Mouse (Mus musculus): ENCODE measurements around the gene Scn4a. TPM values are rescaled to one million over a fixed set of nuclear protein-coding genes. Genes with fewer than 3 reads are reported as not detected.

The Scn4a gene
- polyA plus RNA-seq, 1 experiment from 2014 or later: 0.14 TPM

DNA sequence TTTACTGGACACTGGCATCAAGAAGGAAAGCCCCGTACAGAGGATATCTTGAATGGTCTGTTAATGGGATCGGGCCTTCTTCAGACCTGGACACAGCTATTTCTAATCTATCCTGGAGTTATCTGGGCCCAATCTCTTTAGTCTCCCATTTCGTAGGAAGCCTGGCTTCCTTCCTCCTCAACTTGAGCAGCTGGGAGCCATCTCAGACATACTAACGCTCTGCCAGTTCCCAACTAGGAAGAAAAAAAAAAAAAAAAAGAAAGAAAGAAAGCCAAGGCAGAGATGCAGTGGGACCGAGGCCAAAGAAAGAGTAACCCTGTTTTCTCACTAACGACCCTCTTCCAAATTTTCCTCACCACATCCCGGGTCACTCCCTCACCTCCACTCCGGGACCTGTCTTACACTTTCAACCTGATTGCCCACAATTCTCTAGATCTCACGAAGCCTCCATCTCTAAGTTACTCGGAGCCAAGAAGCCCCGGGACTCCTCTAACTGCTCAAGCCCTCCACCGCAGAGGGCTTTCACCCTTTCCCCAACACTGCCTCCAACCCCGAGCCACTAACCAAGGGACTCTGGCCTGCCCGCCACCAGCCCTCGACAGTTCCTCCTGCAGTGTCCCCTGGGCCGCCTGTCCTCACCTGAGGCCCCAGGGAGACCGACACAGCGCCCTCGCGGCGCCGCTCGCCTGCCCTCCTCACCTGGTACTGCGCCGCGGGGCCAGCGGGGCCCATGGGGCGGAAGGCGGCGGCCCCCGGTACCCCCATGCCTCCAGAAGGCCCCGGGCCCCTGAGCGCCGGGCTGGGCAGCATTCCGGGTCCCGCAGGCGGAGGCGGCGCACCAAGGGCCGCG, 81.1 kb downstream of the Scn4a start:
- H3K27me3 ChIP-seq: no peaks in the 10 kb centered on the region
- ATAC-seq (ENCODE audit: insufficient number of reproducible peaks, insufficient read depth, low FRiP score, low TSS enrichment, low read depth): peak; percentile 16; the same call in 1 of the 2 replicates
- peak overlapping the region; percentile 91 for H3K4me2 ChIP-seq
- H3K9me3 ChIP-seq: no peaks in the 10 kb centered on the region
- WGBS: under 1% methylated on average over 41 of the region's 41 CpGs
- peak overlapping the region; percentile 99 for H3K9ac ChIP-seq
- peaks cover 9% of the 10 kb centered on the region for H3K36me3 ChIP-seq
- H3K4me1 ChIP-seq: peaks cover 66% of the 10 kb centered on the region
- H3K27ac ChIP-seq: peak overlapping the region; percentile 97
- peak overlapping the region; percentile 99 for H3K4me3 ChIP-seq

DNA sequence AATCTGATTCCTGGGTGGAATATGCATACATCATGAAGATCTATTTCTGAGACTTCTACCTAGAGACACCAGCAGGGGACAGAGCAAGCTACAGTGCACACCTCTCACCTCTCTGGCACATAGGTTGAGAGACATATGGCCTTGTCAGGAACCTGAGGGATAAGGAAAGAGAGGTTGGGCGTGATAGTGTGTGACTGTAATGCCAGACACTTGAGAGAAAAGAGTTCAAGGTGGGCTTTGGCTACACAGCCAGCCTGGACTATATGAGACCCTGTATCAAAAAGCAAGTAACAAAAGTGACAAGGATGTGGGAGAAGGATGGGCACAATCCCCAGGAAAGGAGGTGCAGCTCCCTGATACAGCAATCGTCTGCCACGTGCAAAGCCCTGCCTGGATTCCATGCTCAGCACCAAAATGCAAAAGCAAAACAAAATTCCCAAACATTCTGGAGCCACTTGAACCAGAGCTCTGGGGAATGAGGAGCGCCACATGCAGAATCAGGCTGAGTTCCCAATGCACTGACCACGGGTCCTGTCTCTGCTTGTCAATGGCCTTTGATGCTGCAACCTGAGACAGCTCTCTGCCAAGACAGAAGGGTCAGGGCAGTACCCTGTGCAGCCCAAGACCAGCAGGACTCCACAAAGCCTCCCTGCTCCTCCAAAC, 81.8 kb downstream of the Scn4a start:
- H3K27me3 ChIP-seq: no peaks in the 10 kb centered on the region
- peaks cover 61% of the 10 kb centered on the region for H3K4me1 ChIP-seq

DNA sequence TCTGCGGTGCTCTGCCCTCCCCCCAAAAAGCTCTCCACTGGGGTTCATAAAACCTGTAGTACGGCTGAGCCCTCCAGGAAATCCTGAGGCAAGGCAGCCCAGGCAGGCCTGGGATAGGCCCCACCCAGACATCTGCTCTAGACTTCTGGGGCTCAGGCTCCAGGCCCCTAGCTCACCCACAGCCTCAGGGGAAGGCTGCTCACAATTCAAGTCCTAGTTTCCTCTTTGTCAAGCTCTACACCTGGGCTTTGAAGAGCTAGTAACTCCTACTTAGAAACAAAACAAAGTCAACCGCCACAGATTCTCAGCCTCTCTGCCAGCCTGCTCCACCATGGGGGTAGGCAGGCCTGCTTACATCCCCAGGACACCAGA, 84.0 kb downstream of the Scn4a start:
- H3K4me2 ChIP-seq: peak overlapping the region; percentile 44
- 42% methylated on average over 3 of the region's 3 CpGs for WGBS

More for the DNA sequence above, 81.8 kb downstream of the Scn4a start:
- Histone ChIP-seq H3K27ac (peak overlapping the region; percentile 97), H3K4me2 (peak overlapping the region; percentile 91), H3K9ac (peak overlapping the region; percentile 99), H3K4me3 (peak overlapping the region; percentile 99), H3K36me3 (peaks cover 16% of the 10 kb centered on the region), H3K9me3 (no peaks in the 10 kb centered on the region)
- WGBS: 27% methylated on average over 5 of the region's 5 CpGs
- ATAC-seq (ENCODE audit: insufficient number of reproducible peaks, insufficient read depth, low FRiP score, low TSS enrichment, low read depth): no peak

More for the DNA sequence above, 84.0 kb downstream of the Scn4a start:
- 0 out of 2 replicates have a peak, but pooled peaks have one; percentile 9 for ATAC-seq (ENCODE audit: insufficient number of reproducible peaks, insufficient read depth, low FRiP score, low TSS enrichment, low read depth)
- no peaks in the 10 kb centered on the region for H3K27me3 ChIP-seq
- peak overlapping the region; percentile 9; the same call in 1 of the 2 replicates for H3K4me3 ChIP-seq
- peak overlapping the region; percentile 57 for H3K9ac ChIP-seq
- peaks cover 47% of the 10 kb centered on the region for H3K4me1 ChIP-seq
- peak overlapping the region; percentile 78 for H3K27ac ChIP-seq
- H3K36me3 ChIP-seq: peaks cover 39% of the 10 kb centered on the region
- no peaks in the 10 kb centered on the region for H3K9me3 ChIP-seq

Other genes starting within 250 kb of the Scn4a start
- gene Gm10840, start 192.4 kb downstream of the Scn4a start, polyA plus RNA-seq (2015; fragmentation: Nextera tagmentation; extraction: Ambion mirVana): not detected in 2 replicates
- gene Limd2, start 192.4 kb downstream of the Scn4a start, polyA plus RNA-seq (2015; fragmentation: Nextera tagmentation; extraction: Ambion mirVana): 367 and 452 TPM in 2 replicates
- 34.8 and 35.8 TPM in 2 replicates for gene Strada, start 151.1 kb downstream of the Scn4a start, polyA plus RNA-seq (2015; fragmentation: Nextera tagmentation; extraction: Ambion mirVana)
- gene Ccdc47, start 136.9 kb downstream of the Scn4a start, polyA plus RNA-seq (2015; fragmentation: Nextera tagmentation; extraction: Ambion mirVana): 81.4 and 93.3 TPM in 2 replicates
- 81.2 and 90.4 TPM in 2 replicates for gene Ddx42, start 136.4 kb downstream of the Scn4a start, polyA plus RNA-seq (2015; fragmentation: Nextera tagmentation; extraction: Ambion mirVana)
- 60.0 and 63.0 TPM in 2 replicates for gene Ftsj3, start 97.2 kb downstream of the Scn4a start, polyA plus RNA-seq (2015; fragmentation: Nextera tagmentation; extraction: Ambion mirVana)
- 286 and 310 TPM in 2 replicates for gene Psmc5, start 97.1 kb downstream of the Scn4a start, polyA plus RNA-seq (2015; fragmentation: Nextera tagmentation; extraction: Ambion mirVana)
- 75.7 and 88.0 TPM in 2 replicates for gene Smarcd2, start 80.3 kb downstream of the Scn4a start, polyA plus RNA-seq (2015; fragmentation: Nextera tagmentation; extraction: Ambion mirVana)
- 0.19 and 0.44 TPM in 2 replicates for gene Tcam1, start 76.6 kb downstream of the Scn4a start, polyA plus RNA-seq (2015; fragmentation: Nextera tagmentation; extraction: Ambion mirVana)
- gene Gh, start 51.4 kb downstream of the Scn4a start, polyA plus RNA-seq (2015; fragmentation: Nextera tagmentation; extraction: Ambion mirVana): not detected in 2 replicates
- 1.8 and 2.1 TPM in 2 replicates for gene Cd79b, start 38.5 kb downstream of the Scn4a start, polyA plus RNA-seq (2015; fragmentation: Nextera tagmentation; extraction: Ambion mirVana)
- gene Prr29, start 12.2 kb upstream of the Scn4a start, polyA plus RNA-seq (2015; fragmentation: Nextera tagmentation; extraction: Ambion mirVana): 0.33 TPM in 1 of 2 replicates, not detected in the other
- 26.2 and 32.6 TPM in 2 replicates for gene Icam2, start 34.8 kb upstream of the Scn4a start, polyA plus RNA-seq (2015; fragmentation: Nextera tagmentation; extraction: Ambion mirVana)
- 7.0 and 7.5 TPM in 2 replicates for gene Ern1, start 134.6 kb upstream of the Scn4a start, polyA plus RNA-seq (2015; fragmentation: Nextera tagmentation; extraction: Ambion mirVana)